Mouse (Mus musculus): ENCODE measurements around the gene Ddx17. TPM values are rescaled to one million over a fixed set of nuclear protein-coding genes. Genes with fewer than 3 reads are reported as not detected.

Ddx17 gene
- total and polyA plus RNA-seq, 3 experiments, result 79.8 to 114 (median 93.0) TPM

DNA sequence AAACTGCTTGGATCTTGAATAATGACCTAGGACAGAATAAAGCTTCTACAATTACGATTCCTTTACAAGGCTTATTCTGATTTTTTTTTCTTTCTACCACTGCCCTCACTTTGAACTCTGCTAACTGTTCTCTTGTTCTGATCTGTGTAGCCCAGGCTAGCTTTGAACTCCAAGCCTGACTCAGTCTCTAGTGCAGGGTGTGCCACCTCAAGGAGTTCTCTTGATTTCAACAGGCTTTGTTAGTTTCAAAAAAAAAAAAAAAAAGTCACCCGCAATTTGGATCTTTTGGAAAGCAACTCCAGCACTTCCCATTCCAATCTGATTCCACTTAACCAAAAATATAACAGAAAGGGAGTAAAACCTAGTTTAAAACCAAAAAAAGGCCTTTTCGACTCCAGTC lies 1.0 kb downstream of the Ddx17 start:
- Histone ChIP-seq H3K27ac (ENCODE audit: insufficient read depth, low read depth) (no peak overlapping the region), H3K27me3 (replicated peaks) (peaks cover 2% of the 10 kb centered on the region), H3K9me3 (replicated peaks; ENCODE audit: low read length) (no peaks in the 10 kb centered on the region), H3K9ac (ENCODE audit: insufficient read depth, low read depth) (peak overlapping the region; percentile 97), H3K4me1 (ENCODE audit: control insufficient read depth in 1 of 2, insufficient read depth in 2 of 2) (peaks cover 5 to 29% of the 10 kb centered on the region in 2 experiments; a peak in 3 of 4 replicates), H3K36me3 (replicated peaks in 1 of 2; ENCODE audit: control insufficient read depth in 1 of 2, insufficient read depth in 1 of 2, low read length in 1 of 2) (peaks cover 25 to 37% of the 10 kb centered on the region in 2 experiments), H3K79me2 (replicated peaks; ENCODE audit: control insufficient read depth, extremely low read depth, insufficient read depth, poor library complexity, severe bottlenecking) (peaks cover 47% of the 10 kb centered on the region), H3K4me3 (replicated peaks in 1 of 3; ENCODE audit: low read depth in 2 of 3, low read length in 2 of 3, poor library complexity in 1 of 3) (peak overlapping the region; percentile 82 to 89 (median 87)), H3K4me2 (ENCODE audit: insufficient read depth, low read depth, poor library complexity, severe bottlenecking) (no peak overlapping the region)
- TF ChIP-seq CHD1 (IDR thresholded peaks at IDR 0.05; ENCODE audit: low read depth, low read length) (no peak), EP300 (IDR thresholded peaks at IDR 0.05; ENCODE audit: low read length) (no peak), USF2 (conservative IDR thresholded peaks at IDR 0.05; ENCODE audit: low read depth, low read length) (no peak), PAX5 (IDR thresholded peaks at IDR 0.05; ENCODE audit: low read length) (no peak), HCFC1 (IDR thresholded peaks at IDR 0.05; ENCODE audit: low read depth, low read length) (no peak)
- no peak for DNase-seq (ENCODE audit: extremely low read depth)
- dilution Hi-C loops (cut with MboI; ENCODE audit: extremely low pct_ligation_motif_present, extremely low pct_unique_long_range_greater_than_20kb, low sequenced_read_pairs), result no loop called here
- in situ Hi-C loops (cut with MboI; ENCODE audit: low pct_ligation_motif_present, low pct_unique_long_range_greater_than_20kb, low sequenced_read_pairs), result no loop called here

DNA sequence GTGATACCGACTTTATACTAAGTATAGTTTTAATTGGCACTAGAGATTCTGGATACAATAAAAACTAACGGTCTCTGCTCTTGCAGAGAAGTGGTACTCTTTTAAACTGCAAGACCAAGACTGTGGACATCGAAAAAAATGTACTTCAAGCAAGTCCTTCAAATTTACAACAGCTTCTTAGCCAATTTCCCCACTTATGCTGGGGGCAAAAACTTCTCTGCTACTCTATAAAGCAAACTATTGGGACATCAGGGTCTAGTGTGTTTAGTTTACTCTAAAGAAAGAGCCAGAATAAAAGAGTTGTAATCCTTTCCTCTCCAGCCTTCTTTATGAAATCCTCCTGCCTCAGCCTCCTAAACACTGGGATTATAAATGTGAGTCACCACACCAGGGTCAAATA lies 2.6 kb downstream of the Ddx17 start:
- no peak for TF ChIP-seq MAFK (IDR thresholded peaks at IDR 0.05; ENCODE audit: insufficient replicate concordance, low read length)
- no peak for TF ChIP-seq MEF2A (IDR thresholded peaks at IDR 0.05; ENCODE audit: borderline replicate concordance, low read depth, low read length)
- no peak for TF ChIP-seq EP300 (IDR thresholded peaks at IDR 0.05; ENCODE audit: low read length)
- no peak for TF ChIP-seq NELFE (IDR thresholded peaks at IDR 0.05; ENCODE audit: low read depth, low read length)
- no peak for TF ChIP-seq CHD1 (IDR thresholded peaks at IDR 0.05; ENCODE audit: low read depth, low read length)
- H3K79me2 ChIP-seq (replicated peaks; ENCODE audit: control insufficient read depth, extremely low read depth, insufficient read depth, poor library complexity, severe bottlenecking), result peaks cover 54% of the 10 kb centered on the region
- no peaks in the 10 kb centered on the region for H3K9me3 ChIP-seq (replicated peaks; ENCODE audit: low read length)
- H3K4me3 ChIP-seq (replicated peaks in 1 of 3; ENCODE audit: low read depth in 2 of 3, low read length in 2 of 3, poor library complexity in 1 of 3), result peak overlapping the region in 1 of 3 experiments; percentile 87
- dilution Hi-C loops (cut with MboI; ENCODE audit: extremely low pct_ligation_motif_present, extremely low pct_unique_long_range_greater_than_20kb, low sequenced_read_pairs) (no loop called here), in situ Hi-C loops (cut with MboI; ENCODE audit: low pct_ligation_motif_present, low pct_unique_long_range_greater_than_20kb, low sequenced_read_pairs) (no loop called here)
- H3K9ac ChIP-seq (ENCODE audit: insufficient read depth, low read depth), result peak overlapping the region; percentile 97
- H3K4me1 ChIP-seq (ENCODE audit: control insufficient read depth in 1 of 2, insufficient read depth in 2 of 2), result peaks cover 5 to 29% of the 10 kb centered on the region in 2 experiments; a peak in 3 of 4 replicates
- peaks cover 36 to 53% of the 10 kb centered on the region in 2 experiments for H3K36me3 ChIP-seq (replicated peaks in 1 of 2; ENCODE audit: control insufficient read depth in 1 of 2, insufficient read depth in 1 of 2, low read length in 1 of 2)
- no peak for DNase-seq (ENCODE audit: extremely low read depth)
- H3K27me3 ChIP-seq (replicated peaks), result no peaks in the 10 kb centered on the region
- no peak overlapping the region for H3K27ac ChIP-seq (ENCODE audit: insufficient read depth, low read depth)
- peak overlapping the region; percentile 66 for H3K4me2 ChIP-seq (ENCODE audit: insufficient read depth, low read depth, poor library complexity, severe bottlenecking)

DNA sequence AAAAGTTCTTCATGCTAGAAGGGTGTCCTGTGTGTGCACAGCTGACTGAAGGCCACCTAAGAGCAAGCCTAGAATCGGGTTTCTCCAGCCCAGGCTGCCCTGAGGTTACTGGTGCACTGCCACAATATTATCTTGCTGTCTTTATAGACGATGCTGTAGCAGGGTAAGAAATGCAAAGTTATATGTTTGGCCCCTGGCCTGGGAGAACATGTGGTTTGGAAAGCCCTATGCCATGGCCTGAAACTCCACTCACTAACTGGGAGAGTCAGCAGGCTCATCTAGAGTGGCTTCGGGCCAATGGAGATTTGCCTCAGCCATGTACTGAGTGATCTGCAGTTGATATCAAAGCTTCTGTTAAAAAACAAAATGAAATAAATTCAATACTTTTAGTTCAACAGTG lies 12.7 kb downstream of the Ddx17 start:
- Histone ChIP-seq H3K79me2 (replicated peaks; ENCODE audit: control insufficient read depth, extremely low read depth, insufficient read depth, poor library complexity, severe bottlenecking) (0 out of 2 replicates have a peak, but pooled peaks cover 2% of the 10 kb centered on the region), H3K4me1 (ENCODE audit: control insufficient read depth in 1 of 2, insufficient read depth in 2 of 2) (no peaks in the 10 kb centered on the region), H3K4me3 (replicated peaks in 1 of 3; ENCODE audit: low read depth in 2 of 3, low read length in 2 of 3, poor library complexity in 1 of 3) (no peak overlapping the region), H3K9ac (ENCODE audit: insufficient read depth, low read depth) (no peak overlapping the region), H3K27me3 (replicated peaks) (no peaks in the 10 kb centered on the region), H3K36me3 (replicated peaks in 1 of 2; ENCODE audit: control insufficient read depth in 1 of 2, insufficient read depth in 1 of 2, low read length in 1 of 2) (peaks cover 81 to 99% of the 10 kb centered on the region in 2 experiments), H3K4me2 (ENCODE audit: insufficient read depth, low read depth, poor library complexity, severe bottlenecking) (no peak overlapping the region), H3K9me3 (replicated peaks; ENCODE audit: low read length) (no peaks in the 10 kb centered on the region), H3K27ac (ENCODE audit: insufficient read depth, low read depth) (no peak overlapping the region)
- no peak for DNase-seq (ENCODE audit: extremely low read depth)
- dilution Hi-C loops (cut with MboI; ENCODE audit: extremely low pct_ligation_motif_present, extremely low pct_unique_long_range_greater_than_20kb, low sequenced_read_pairs), result no loop called here
- in situ Hi-C loops (cut with MboI; ENCODE audit: low pct_ligation_motif_present, low pct_unique_long_range_greater_than_20kb, low sequenced_read_pairs), result no loop called here
- TF ChIP-seq POLR2A (IDR thresholded peaks at IDR 0.05; ENCODE audit: low read depth, low read length), result 0 out of 2 replicates have a peak, but pooled peaks have one; percentile 20
- TF ChIP-seq POLR2AphosphoS2 (IDR thresholded peaks at IDR 0.05; ENCODE audit: low read depth, low read length), result no peak

All from CH12.LX (cell line).